Mouse (Mus musculus) intestine, postnatal 0 days (tissue): Measurements from ENCODE around the gene Dnal1. TPM values are rescaled to one million over a fixed set of nuclear protein-coding genes. Genes with fewer than 3 reads are reported as not detected.
A peak's percentile ranks its signal among the peaks of the same experiment; 100 is the strongest.

ENCODE experiments used
- ATAC-seq: fragments of 200-750 bp; cut with Nextera tagmentation; 2 replicates; pipeline ENCODE4 v1.8.0; 2017; ENCODE audit warnings: mild to moderate bottlenecking, moderate TSS enrichment, moderate library complexity
- H3K27ac ChIP-seq: fragments of 300-500 bp; sonication (generic); 2 replicates; pipeline ENCODE4 v1.5.1; 2014; ENCODE audit warnings: mild to moderate bottlenecking, low read depth, low read length, moderate library complexity
- H3K27me3 ChIP-seq: fragments of 300-500 bp; sonication (generic); replicated peaks from 2 replicates; pipeline ENCODE4 v1.6.1; 2014; ENCODE audit warnings: low read length, mixed read lengths; ENCODE audit not compliant: control insufficient read depth, insufficient read depth
- H3K36me3 ChIP-seq: fragments of 300-500 bp; sonication (generic); 2 replicates; pipeline ENCODE4 v1.6.1; 2014; ENCODE audit warnings: mild to moderate bottlenecking, moderate library complexity; ENCODE audit not compliant: control insufficient read depth, insufficient read depth
- H3K4me1 ChIP-seq: fragments of 300-500 bp; sonication (generic); replicated peaks from 2 replicates; pipeline ENCODE4 v1.6.1; 2014; ENCODE audit warnings: antibody characterized with exemption, low read length, mixed read lengths; ENCODE audit not compliant: control insufficient read depth, insufficient read depth
- H3K4me2 ChIP-seq: fragments of 300-500 bp; sonication (generic); replicated peaks from 2 replicates; pipeline ENCODE4 v1.6.1; 2014; ENCODE audit warnings: low read depth, mild to moderate bottlenecking, moderate library complexity
- H3K4me3 ChIP-seq: fragments of 300-500 bp; sonication (generic); 2 replicates; pipeline ENCODE4 v1.5.1; 2014; ENCODE audit warnings: low read depth, low read length
- H3K9ac ChIP-seq: fragments of 300-500 bp; sonication (generic); 2 replicates; pipeline ENCODE4 v1.6.1; 2014; ENCODE audit warnings: mild to moderate bottlenecking, low read depth, low read length
- H3K9me3 ChIP-seq: fragments of 300-500 bp; sonication (generic); 2 replicates; pipeline ENCODE4 v1.6.1; 2016; ENCODE audit warnings: mixed run types; ENCODE audit not compliant: control insufficient read depth
- CTCF ChIP-seq: sonication (generic); IDR thresholded peaks from 2 replicates; pipeline ENCODE4 v1.5.1; 2016; ENCODE audit warnings: low read depth, mild to moderate bottlenecking, control low read depth, antibody characterized with exemption, moderate library complexity
- WGBS: fragments of 180-500 bp; shearing (Covaris S2); extraction: QIAGEN DNeasy Blood & Tissue Kit; methylation state at CpG from one replicate; pipeline ENCODE4 v1.1.7; 2014; 5-methylcytosine and 5-hydroxymethylcytosine counted together
- polyA plus RNA-seq: library from polyadenylated mRNA; unstranded; fragments of >200 nt; fragmentation: Nextera tagmentation; extraction: Ambion mirVana; gene quantifications from 2 replicates; pipeline ENCODE4 v1.2.1, GENCODE M21; 2015

Gene Dnal1
- polyA plus RNA-seq, 1 experiment from 2014 or later, result 1.0 TPM

DNA sequence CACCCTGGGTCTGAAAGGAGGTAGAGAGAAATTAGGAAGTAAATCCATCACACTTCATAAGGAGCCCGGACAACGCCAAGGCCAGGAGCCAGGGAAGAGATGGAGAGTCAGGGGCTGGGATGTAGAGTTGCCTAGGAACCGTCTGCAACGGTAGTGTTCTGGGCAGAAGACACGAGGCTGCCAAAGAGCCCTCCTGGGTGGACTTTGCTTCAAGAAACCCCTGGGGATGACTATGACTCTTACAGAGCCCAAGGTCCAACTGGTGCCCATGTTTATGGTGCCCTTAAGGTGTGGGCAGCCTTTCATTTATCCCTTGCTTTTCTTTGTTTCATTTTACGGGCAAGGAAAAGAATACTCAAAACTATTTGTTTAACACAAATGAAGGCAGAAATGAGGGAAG lies 67.8 kb downstream of the Dnal1 start:
- no peaks in the 10 kb centered on the region for H3K9me3 ChIP-seq
- ATAC-seq, result peak; percentile 69
- H3K27me3 ChIP-seq, result no peaks in the 10 kb centered on the region
- peak overlapping the region; percentile 81; the same call in 1 of the 2 replicates for H3K27ac ChIP-seq
- peak overlapping the region; percentile 35; the same call in 1 of the 2 replicates for H3K4me2 ChIP-seq
- no peak overlapping the region for H3K4me3 ChIP-seq
- H3K36me3 ChIP-seq, result peaks cover 6% of the 10 kb centered on the region; the same call in 1 of the 2 replicates
- WGBS, result 37% methylated on average over 6 of the region's 6 CpGs
- 0 out of 2 replicates have a peak overlapping the region, but pooled peaks have one; percentile 11 for H3K9ac ChIP-seq
- H3K4me1 ChIP-seq, result peaks cover 53% of the 10 kb centered on the region
- TF ChIP-seq CTCF, result no peak

DNA sequence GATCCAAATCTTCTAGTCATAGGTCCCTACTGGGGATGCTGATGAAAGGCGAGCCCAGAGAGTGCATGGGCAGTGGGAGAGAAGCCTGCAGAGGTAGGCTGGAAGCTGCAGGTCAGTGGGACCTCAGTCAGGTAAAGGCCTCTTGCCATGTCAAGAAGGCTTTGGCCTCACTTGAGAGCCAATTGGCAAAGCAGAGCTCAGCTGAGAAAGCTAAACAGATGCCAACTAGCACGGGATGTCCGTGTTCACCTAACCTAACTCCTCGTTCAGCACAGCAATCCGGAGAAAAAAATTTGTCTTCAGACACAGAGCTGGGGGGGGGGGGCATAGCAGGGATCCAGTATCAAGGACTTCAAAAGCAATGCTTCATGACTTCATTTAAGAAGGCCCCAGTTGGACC lies 70.8 kb downstream of the Dnal1 start:
- no peaks in the 10 kb centered on the region for H3K27me3 ChIP-seq
- no peak overlapping the region for H3K27ac ChIP-seq
- no peak overlapping the region for H3K9ac ChIP-seq
- H3K4me3 ChIP-seq, result no peak overlapping the region
- 89% methylated on average over 5 of the region's 5 CpGs for WGBS
- TF ChIP-seq CTCF, result no peak
- no peaks in the 10 kb centered on the region for H3K9me3 ChIP-seq
- peaks cover 6% of the 10 kb centered on the region; the same call in 1 of the 2 replicates for H3K36me3 ChIP-seq
- H3K4me1 ChIP-seq, result peaks cover 41% of the 10 kb centered on the region
- ATAC-seq, result no peak
- no peak overlapping the region for H3K4me2 ChIP-seq

- Histone ChIP-seq H3K9me3 (no peaks in the 10 kb centered on the region), H3K27me3 (no peaks in the 10 kb centered on the region), H3K36me3 (peaks cover 6% of the 10 kb centered on the region; the same call in 1 of the 2 replicates), H3K27ac (0 out of 2 replicates have a peak overlapping the region, but pooled peaks have one; percentile 15), H3K4me1 (peaks cover 41% of the 10 kb centered on the region), H3K9ac (no peak overlapping the region), H3K4me2 (no peak overlapping the region), H3K4me3 (no peak overlapping the region)
- TF ChIP-seq CTCF, result no peak
- 40% methylated on average over 6 of the region's 6 CpGs for WGBS
- ATAC-seq, result no peak
Measured at GRCm38 (mm10) chr12:84185547-84185946, 71.4 kb downstream of the Dnal1 start.

DNA sequence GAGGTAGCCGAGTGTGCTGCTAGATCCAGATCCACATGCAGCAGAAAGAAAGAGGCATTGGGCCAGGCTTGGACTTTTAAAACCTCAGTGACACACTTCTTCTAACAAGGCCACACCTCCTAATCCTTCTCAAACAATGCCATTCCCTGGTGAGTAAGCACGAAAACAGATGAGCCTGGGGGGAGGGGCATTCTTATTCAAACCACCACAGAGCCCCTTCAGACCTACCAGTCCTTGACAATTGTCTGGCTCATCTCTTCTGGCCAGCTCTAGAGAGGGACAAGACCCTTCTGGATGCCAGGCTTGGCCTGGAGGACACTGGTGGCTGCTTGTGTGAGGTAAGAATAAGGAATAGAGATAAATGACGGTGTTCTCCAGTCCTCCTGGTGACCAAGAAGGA lies 72.4 kb downstream of the Dnal1 start:
- no peak for TF ChIP-seq CTCF
- no peaks in the 10 kb centered on the region for H3K9me3 ChIP-seq
- no peak overlapping the region for H3K9ac ChIP-seq
- no peak for ATAC-seq
- WGBS, result 72% methylated on average over 3 of the region's 3 CpGs
- H3K4me2 ChIP-seq, result no peak overlapping the region
- H3K4me1 ChIP-seq, result peaks cover 33% of the 10 kb centered on the region
- no peaks in the 10 kb centered on the region for H3K27me3 ChIP-seq
- H3K36me3 ChIP-seq, result peaks cover 6% of the 10 kb centered on the region; the same call in 1 of the 2 replicates
- no peak overlapping the region for H3K27ac ChIP-seq
- no peak overlapping the region for H3K4me3 ChIP-seq

DNA sequence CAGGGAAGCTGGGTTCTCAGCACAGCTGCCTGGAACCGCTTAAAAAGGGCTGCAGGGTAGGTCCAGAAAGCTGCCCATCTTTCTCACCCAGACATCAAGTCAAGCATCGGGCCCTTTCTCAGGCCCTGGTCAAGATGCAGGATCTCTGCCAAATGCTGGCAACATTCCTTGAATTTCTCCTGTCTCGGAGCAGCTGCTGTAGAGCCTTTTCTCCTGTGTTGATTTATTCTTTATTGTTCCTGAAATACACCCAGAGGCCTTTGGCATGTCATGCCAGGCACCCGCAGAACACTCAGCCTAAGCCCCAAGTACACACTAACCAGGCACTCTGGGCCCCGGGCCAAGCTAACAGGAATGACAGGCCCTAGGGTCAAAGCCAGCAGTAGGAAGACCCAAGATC lies 72.8 kb downstream of the Dnal1 start:
- Histone ChIP-seq H3K4me3 (no peak overlapping the region), H3K27me3 (no peaks in the 10 kb centered on the region), H3K4me1 (peaks cover 32% of the 10 kb centered on the region), H3K4me2 (no peak overlapping the region), H3K9ac (no peak overlapping the region), H3K9me3 (no peaks in the 10 kb centered on the region), H3K27ac (no peak overlapping the region), H3K36me3 (peaks cover 6% of the 10 kb centered on the region; the same call in 1 of the 2 replicates)
- TF ChIP-seq CTCF, result no peak
- no peak for ATAC-seq
- 66% methylated on average over 5 of the region's 5 CpGs for WGBS

DNA sequence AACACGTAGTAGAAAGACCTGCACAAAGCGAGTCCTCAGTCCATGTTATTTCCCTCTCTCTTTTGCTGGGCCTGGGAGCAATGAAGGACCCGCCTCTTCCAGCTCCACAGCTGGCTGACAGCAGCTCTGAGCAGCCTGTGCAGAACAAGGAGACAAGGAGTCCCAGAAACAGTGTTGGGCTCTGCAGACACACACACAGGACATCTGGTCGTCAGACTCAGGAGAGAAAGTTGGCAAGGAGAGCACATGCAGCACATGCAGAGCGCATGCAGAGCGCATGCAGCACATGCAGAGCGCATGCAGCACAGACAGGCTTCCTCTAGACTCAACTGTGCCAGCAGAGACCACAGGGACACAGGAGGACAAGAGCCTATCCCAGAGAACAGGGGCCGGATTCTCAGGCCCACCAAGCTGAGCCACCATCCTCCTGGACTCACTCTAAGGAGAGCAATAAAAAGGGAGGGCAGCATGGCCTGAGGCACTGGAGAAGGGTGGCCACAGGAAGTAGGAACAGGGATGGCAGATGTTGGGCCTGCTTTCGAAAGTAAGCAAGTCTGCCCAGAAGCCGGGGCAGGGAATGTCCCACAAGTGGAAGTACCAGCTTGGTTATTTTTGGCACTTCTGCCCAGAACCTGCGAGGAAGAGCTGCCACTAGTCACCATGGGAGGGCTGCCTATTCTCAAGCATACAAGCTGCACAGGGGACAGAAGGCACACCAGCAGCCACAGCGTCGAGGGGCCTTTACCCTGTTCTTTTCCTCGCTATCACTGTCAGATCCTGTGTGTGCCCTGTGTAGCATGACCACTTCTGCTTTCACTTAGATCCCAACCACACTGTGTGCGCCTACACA lies 73.8 kb downstream of the Dnal1 start:
- H3K27me3 ChIP-seq, result no peaks in the 10 kb centered on the region
- 60% methylated on average over 15 of the region's 15 CpGs for WGBS
- H3K9ac ChIP-seq, result no peak overlapping the region
- no peak overlapping the region for H3K4me3 ChIP-seq
- H3K4me2 ChIP-seq, result no peak overlapping the region
- H3K36me3 ChIP-seq, result peaks cover 6% of the 10 kb centered on the region; the same call in 1 of the 2 replicates
- TF ChIP-seq CTCF, result no peak
- H3K4me1 ChIP-seq, result peaks cover 38% of the 10 kb centered on the region
- no peak for ATAC-seq
- peak overlapping the region; percentile 50; the same call in 1 of the 2 replicates for H3K27ac ChIP-seq
- H3K9me3 ChIP-seq, result no peaks in the 10 kb centered on the region
